Mouse (Mus musculus) lung, adult 2 months (tissue): Measurements from ENCODE around the gene Zfp296.

Source experiments
- CTCF ChIP-seq: fragments of 200-500 bp; IDR thresholded peaks from 2 replicates; pipeline ENCODE4 v1.5.1; 2011; ENCODE audit warnings: mild to moderate bottlenecking, low read length, control low read depth; ENCODE audit not compliant: insufficient read depth
- POLR2A ChIP-seq: fragments of 200-500 bp; IDR thresholded peaks from 2 replicates; pipeline ENCODE4 v1.6.1; 2011; ENCODE audit warnings: low read depth, mild to moderate bottlenecking, control low read depth, low read length, borderline replicate concordance; ENCODE audit errors: extremely low read depth

DNA sequence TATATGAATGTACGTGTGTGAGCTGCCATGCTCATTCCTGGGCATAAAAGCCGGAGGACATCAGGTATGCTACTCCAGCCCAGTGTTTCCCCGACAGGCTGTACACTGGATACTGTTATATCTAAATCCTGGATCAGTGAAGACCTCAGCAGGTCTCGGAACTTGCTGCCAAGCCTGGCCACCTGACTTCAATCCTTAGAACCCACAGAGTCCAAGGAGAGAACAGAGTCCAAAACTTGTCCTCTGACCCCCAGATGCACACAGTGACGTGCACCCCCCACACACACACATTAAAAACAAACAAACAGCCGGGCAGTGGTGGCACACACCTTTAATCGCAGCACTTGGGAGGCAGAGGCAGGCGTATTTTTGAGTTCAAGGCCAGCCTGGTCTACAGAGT lies 9.7 kb upstream of the Zfp296 start:
- TF ChIP-seq POLR2A (no peak), CTCF (no peak)
